Mouse (Mus musculus): ENCODE results near the gene Sh3bp2. TPM values are rescaled to one million over a fixed set of nuclear protein-coding genes. Genes with fewer than 3 reads are reported as not detected.
"Not testable (repeated sequence)": the region's sequence is repeated elsewhere in the genome, so short reads cannot be mapped to it uniquely, and the experiment has no call there.

Sh3bp2 gene
- total RNA-seq, 4 experiments from 2014 or later = 2.6 to 8.7 (median 4.6) TPM

DNA sequence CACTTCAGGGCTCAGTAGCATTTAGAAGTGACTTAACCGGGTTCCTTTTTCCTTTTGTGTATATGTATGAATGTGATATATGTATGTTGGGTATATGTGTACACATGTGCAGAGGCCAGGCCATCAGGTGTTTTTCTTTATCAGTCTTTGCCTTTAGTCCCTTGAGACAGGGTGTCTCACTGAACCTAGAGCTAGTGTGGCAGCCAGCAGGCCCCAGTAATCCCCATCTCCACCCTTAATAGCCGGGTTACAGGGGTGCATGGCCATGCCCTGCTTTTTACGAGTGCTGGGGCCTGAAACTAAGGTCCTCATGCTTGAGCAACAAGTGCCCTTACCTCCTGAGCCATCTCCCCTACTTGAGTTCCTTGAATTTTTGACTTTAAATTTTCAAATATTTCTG lies 45.9 kb downstream of the Sh3bp2 start:
- no peak for DNase-seq (ENCODE audit: low spot score in 2 of 2)

DNA sequence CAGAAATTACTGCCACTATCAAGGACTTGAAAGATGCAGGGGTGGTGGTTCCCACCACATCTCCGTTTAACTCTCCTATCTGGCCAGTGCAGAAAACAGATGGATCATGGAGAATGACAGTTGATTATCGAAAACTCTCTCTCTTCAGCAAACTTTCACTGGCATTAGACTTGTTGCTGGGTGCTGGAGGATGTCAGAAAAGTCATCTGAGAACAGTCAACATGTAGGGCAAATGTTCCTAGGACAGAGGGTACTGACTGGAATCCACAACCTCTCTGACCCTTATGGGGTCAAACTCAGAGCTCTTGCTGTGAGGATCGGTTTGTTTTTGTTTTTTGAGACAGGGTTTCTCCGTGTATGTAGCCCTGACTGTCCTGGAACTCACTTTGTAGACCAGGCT lies 46.9 kb downstream of the Sh3bp2 start:
- DNase-seq (ENCODE audit: low spot score in 2 of 2) = not testable (repeated sequence)

DNA sequence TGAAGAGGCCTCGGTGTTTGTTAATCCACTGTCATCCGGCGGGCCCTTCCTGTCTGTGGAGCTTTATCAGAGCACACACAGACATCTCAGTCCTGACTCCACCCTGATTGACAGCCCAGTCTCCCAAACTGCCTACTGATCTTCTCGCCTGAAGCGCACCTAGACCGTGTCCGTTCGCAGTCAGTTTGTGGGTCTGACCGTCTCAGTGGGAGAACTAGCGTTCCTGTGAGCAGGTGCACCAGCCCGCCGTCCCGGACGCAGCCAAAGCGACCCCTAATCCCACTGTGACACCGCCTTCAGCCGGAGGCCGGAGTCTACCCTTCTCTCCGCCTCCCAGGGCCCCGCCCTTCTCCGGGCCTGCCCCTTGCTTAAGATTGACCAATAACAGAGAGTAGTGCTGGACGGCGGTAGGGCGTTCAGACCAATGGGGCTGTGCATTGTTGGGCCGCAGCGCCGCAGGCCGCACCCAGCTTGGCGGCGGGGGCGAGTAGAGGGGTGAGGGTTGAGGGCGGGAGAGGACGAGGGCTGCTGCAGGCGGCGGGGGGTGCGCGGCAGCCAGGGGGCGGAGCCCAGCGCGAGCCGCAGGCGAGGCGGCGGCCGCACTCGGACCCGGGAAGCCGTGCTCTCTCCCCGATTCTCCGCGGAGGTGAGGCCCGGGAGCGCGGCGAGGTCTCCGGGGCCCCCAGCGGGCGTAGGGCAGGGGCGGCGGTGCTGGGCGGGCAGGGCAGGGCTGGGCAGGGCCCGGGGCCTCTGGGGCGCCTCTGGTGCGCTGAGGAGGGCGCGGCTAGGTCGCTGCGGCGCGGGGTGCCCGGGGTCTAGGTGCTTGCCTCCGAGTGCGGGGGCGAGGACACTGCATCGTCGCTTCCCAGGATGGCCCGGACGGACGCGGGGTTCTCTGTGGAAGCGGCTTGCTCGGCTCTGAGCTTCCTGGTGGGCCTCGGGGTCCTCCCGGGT lies 47.9 kb downstream of the Sh3bp2 start, which contains the start of gene Add1:
Add1 (plus strand) TSS at position 397 of the 954 bp plus-strand sequence.
- DNase-seq (ENCODE audit: low spot score in 2 of 2) = peak; percentile 93 to 96

- no peak for DNase-seq (ENCODE audit: low spot score in 2 of 2)
Observed at GRCm38 (mm10) chr5:34574721-34575120, 49.1 kb downstream of the Sh3bp2 start.

GRCm38 (mm10) chr5:34576286-34576685 lies 50.6 kb downstream of the Sh3bp2 start:
- DNase-seq (ENCODE audit: low spot score in 2 of 2) = no peak

GRCm38 (mm10) chr5:34578038-34578655 lies 52.5 kb downstream of the Sh3bp2 start:
- no peak for DNase-seq (ENCODE audit: low spot score in 2 of 2)

GRCm38 (mm10) chr5:34579377-34579776 lies 53.7 kb downstream of the Sh3bp2 start:
- no peak for DNase-seq (ENCODE audit: low spot score in 2 of 2)

- peak; percentile 19 to 70 for DNase-seq (ENCODE audit: low spot score in 2 of 2)
Observed at GRCm38 (mm10) chr5:34581671-34582313, 56.2 kb downstream of the Sh3bp2 start.

- DNase-seq (ENCODE audit: low spot score in 2 of 2) = no peak
Observed at GRCm38 (mm10) chr5:34582314-34582675, 56.7 kb downstream of the Sh3bp2 start.

- no peak for DNase-seq (ENCODE audit: low spot score in 2 of 2)
Observed at GRCm38 (mm10) chr5:34585216-34585615, 59.6 kb downstream of the Sh3bp2 start.

DNA sequence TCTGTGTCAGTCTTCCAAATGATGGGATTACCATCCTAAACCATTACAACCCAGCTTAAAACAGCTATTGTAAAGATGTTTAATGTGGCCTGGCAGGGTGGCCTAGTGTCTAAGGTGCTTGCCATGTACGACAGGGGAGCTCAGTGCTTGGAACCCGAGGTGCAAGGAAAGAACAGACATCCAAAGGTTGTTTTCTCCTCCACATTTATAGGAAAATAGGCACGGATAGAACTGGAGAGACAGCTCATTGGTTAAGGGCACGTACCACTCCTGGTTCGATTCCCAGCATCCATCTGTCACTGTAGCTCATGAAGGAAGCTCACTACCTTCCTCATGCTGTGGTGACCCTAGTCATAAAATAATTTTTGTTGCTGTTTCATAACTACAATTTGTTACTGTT lies 62.2 kb downstream of the Sh3bp2 start:
- no peak for DNase-seq (ENCODE audit: low spot score in 2 of 2)

GRCm38 (mm10) chr5:34590059-34590458 lies 64.4 kb downstream of the Sh3bp2 start:
- no peak for DNase-seq (ENCODE audit: low spot score in 2 of 2)

DNA sequence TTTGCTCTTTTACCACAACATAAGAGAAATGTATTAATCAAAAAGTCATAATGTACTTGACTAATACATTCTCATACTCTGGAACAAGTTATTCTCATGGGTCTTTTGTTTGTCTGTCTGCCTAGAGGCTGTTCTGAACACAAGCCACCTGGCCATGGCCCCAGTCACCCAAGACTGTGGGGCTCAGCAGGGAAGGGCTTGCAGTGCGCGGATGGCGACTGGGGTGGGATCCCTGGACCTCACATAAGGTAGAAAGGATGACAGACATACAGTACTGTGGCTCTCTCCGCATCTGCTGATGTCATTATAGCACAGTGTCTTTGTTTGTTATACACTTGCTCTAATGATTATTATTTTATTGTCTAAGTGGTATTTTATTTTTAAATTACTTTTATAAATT lies 65.1 kb downstream of the Sh3bp2 start:
- DNase-seq (ENCODE audit: low spot score in 2 of 2) = no peak

GRCm38 (mm10) chr5:34591388-34592004 lies 65.9 kb downstream of the Sh3bp2 start:
- no peak for DNase-seq (ENCODE audit: low spot score in 2 of 2)

DNA sequence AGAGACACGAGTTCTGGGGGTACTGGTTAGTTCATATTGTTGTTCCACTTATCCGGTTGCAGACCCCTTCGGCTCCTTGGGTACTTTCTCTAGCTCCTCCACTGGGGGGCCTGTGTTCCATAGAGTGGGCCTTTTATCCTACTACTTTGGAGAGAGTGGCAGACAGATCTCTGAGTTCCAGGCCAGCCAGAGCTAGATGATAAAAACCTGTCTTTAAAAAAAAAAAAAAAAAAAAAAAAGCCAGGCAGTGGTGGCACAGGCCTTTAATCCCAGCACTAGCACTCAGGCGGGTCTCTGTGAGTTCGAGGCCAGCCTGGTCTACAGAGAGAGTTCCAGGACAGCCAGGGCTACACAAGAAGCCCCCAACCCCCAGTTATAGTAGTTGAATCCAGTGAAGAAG lies 66.6 kb downstream of the Sh3bp2 start:
- not testable (repeated sequence) for DNase-seq (ENCODE audit: low spot score in 2 of 2)

- DNase-seq (ENCODE audit: low spot score in 2 of 2) = no peak
Observed at GRCm38 (mm10) chr5:34592666-34593065, 67.0 kb downstream of the Sh3bp2 start.

GRCm38 (mm10) chr5:34593202-34593727 lies 67.6 kb downstream of the Sh3bp2 start:
- no peak for DNase-seq (ENCODE audit: low spot score in 2 of 2)

GRCm38 (mm10) chr5:34604576-34604975 lies 78.9 kb downstream of the Sh3bp2 start:
- DNase-seq (ENCODE audit: low spot score in 2 of 2) = no peak

DNA sequence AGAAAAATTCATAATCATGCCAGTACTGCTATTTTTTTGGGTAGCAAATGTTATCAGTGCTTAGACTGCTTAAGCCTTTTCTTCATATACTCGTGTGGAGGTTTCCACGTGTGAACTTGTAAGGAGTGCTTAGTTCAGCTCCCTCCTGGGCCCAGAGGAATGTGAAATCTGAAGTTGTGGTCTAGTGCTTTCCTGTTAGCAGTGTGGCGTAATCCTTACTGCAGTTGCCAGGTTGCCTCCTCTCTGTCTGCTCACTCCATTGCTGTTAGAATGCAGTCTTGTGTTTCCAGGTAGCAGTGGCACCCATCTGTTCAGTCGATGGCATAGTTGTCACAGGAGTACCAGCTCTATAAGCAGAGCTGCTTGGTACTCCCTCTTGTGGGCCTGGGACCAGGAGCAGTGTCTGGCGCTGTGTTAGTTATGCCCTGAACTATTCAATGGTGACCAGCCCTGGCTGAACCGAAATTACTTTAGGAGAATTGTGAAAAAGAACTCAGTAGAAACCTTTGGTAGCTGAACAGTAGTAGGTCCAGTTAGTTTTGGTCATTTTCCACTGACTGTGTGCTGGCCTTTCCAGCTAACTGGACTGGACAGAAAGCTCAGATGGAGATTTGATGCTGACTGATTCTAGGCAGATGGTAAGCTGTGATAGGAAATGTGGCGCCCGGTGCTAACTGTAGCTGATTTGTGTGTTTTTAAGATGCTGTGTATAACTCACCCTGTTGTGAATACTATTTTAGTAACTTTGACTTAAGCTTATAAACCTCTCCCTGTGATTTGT lies 81.7 kb downstream of the Sh3bp2 start:
- no peak for DNase-seq (ENCODE audit: low spot score in 2 of 2)

DNA sequence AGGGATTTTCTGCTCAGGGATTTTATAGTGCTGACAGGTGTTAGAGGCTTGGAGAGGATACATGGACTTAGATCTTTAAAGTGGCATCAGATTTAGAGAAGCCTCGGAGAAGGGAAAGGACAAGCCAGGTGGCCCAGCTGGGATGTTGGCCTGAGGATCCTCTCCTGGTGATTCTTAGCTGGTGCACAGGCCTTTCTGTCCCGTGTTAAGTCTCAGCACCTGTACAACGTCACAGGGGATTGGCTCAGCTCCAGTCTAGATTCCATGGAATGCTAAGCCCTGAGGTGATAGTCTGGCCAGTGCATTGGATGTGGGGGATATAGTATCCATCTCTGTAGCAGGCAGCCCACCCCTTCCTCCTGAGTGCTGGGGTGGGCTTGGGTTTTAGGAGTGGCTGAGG lies 82.6 kb downstream of the Sh3bp2 start:
- DNase-seq (ENCODE audit: low spot score in 2 of 2) = no peak

GRCm38 (mm10) chr5:34609966-34610365 lies 84.3 kb downstream of the Sh3bp2 start:
- DNase-seq (ENCODE audit: low spot score in 2 of 2) = no peak
